Mouse (Mus musculus) heart, embryonic 12.5 days (tissue): ENCODE measurements around the gene Tada3. TPM values are rescaled to one million over a fixed set of nuclear protein-coding genes. Genes with fewer than 3 reads are reported as not detected.

ENCODE experiments used
- ATAC-seq: fragments of 200-750 bp; cut with Nextera tagmentation; 2 replicates; pipeline ENCODE4 v1.8.0; 2017; ENCODE audit warnings: moderate TSS enrichment, moderate library complexity; ENCODE audit not compliant: insufficient number of reproducible peaks, low FRiP score
- H3K27ac ChIP-seq: fragments of 300-500 bp; sonication (generic); 2 replicates; pipeline ENCODE4 v1.5.1; 2016; ENCODE audit warnings: mild to moderate bottlenecking, moderate library complexity; ENCODE audit not compliant: poor library complexity, severe bottlenecking
- H3K27me3 ChIP-seq: fragments of 300-500 bp; sonication (generic); replicated peaks from 2 replicates; pipeline ENCODE4 v1.6.1; 2016; ENCODE audit warnings: mild to moderate bottlenecking, moderate library complexity
- H3K36me3 ChIP-seq: fragments of 300-500 bp; sonication (generic); 2 replicates; pipeline ENCODE4 v1.6.1; 2016; ENCODE audit warnings: mild to moderate bottlenecking, moderate library complexity
- H3K4me1 ChIP-seq: fragments of 300-500 bp; sonication (generic); replicated peaks from 2 replicates; pipeline ENCODE4 v1.6.1; 2016; ENCODE audit warnings: mild to moderate bottlenecking
- H3K4me2 ChIP-seq: fragments of 300-500 bp; sonication (generic); 2 replicates; pipeline ENCODE4 v1.6.1; 2016; ENCODE audit warnings: mild to moderate bottlenecking, moderate library complexity
- H3K4me3 ChIP-seq: fragments of 300-500 bp; sonication (generic); 2 replicates; pipeline ENCODE4 v1.5.1; 2016; ENCODE audit warnings: mild to moderate bottlenecking
- H3K9ac ChIP-seq: fragments of 300-500 bp; sonication (generic); 2 replicates; pipeline ENCODE4 v1.6.1; 2016; ENCODE audit warnings: mild to moderate bottlenecking, moderate library complexity
- H3K9me3 ChIP-seq: fragments of 300-500 bp; sonication (generic); replicated peaks from 2 replicates; pipeline ENCODE4 v1.6.1; 2016; ENCODE audit warnings: mild to moderate bottlenecking, moderate library complexity
- WGBS: fragments of 180-500 bp; shearing (Covaris S2); methylation state at CpG from one replicate; pipeline ENCODE4 v1.1.7; 2016; 5-methylcytosine and 5-hydroxymethylcytosine counted together
- polyA plus RNA-seq: library from polyadenylated mRNA; unstranded; fragments of >200 nt; fragmentation: Nextera tagmentation; extraction: Ambion mirVana; gene quantifications from 2 replicates; pipeline ENCODE4 v1.2.1, GENCODE M21; 2016

The Tada3 gene
- polyA plus RNA-seq, 1 experiment from 2014 or later = 40.1 TPM

- Histone ChIP-seq H3K9ac (no peak overlapping the region), H3K4me2 (no peak overlapping the region), H3K9me3 (no peaks in the 10 kb centered on the region), H3K27ac (no peak overlapping the region), H3K36me3 (peaks cover 30% of the 10 kb centered on the region), H3K4me1 (no peaks in the 10 kb centered on the region), H3K4me3 (no peak overlapping the region), H3K27me3 (no peaks in the 10 kb centered on the region)
- ATAC-seq = no peak
- 62% methylated on average over 8 of the region's 8 CpGs for WGBS
Observed at GRCm38 (mm10) chr6:113364518-113365135, 13.1 kb downstream of the Tada3 start.

GRCm38 (mm10) chr6:113362241-113362640, 15.4 kb downstream of the Tada3 start:
- Histone ChIP-seq H3K9me3 (no peaks in the 10 kb centered on the region), H3K9ac (no peak overlapping the region), H3K36me3 (peaks cover 11% of the 10 kb centered on the region), H3K27ac (no peak overlapping the region), H3K4me3 (no peak overlapping the region), H3K4me1 (no peaks in the 10 kb centered on the region), H3K27me3 (no peaks in the 10 kb centered on the region), H3K4me2 (no peak overlapping the region)
- WGBS = 84% methylated on average over 1 of the region's 1 CpGs
- no peak for ATAC-seq

DNA sequence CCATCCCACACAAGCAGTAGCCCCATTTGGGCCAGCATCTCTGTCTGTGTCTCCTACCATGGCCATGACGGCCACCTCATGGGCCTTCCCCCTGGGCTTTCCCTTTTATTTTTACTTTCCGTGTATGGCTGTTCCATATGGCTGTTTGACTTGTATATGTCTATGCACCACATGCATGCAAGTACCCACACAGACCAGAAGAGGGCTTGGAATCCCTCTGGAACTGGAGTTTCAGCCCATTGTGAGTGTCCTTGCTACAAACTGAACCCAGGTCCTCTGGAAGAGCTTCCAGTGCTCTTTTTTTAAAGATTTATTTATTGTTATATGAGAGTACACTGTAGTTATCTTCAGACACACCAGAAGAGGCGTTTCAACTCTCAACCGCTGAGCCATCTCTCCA, 16.2 kb downstream of the Tada3 start:
- Histone ChIP-seq H3K36me3 (peaks cover 4% of the 10 kb centered on the region), H3K9ac (no peak overlapping the region), H3K4me1 (no peaks in the 10 kb centered on the region), H3K27me3 (no peaks in the 10 kb centered on the region), H3K4me2 (no peak overlapping the region), H3K4me3 (no peak overlapping the region), H3K9me3 (no peaks in the 10 kb centered on the region), H3K27ac (no peak overlapping the region)
- no peak for ATAC-seq
- 67% methylated on average over 4 of the region's 4 CpGs for WGBS

DNA sequence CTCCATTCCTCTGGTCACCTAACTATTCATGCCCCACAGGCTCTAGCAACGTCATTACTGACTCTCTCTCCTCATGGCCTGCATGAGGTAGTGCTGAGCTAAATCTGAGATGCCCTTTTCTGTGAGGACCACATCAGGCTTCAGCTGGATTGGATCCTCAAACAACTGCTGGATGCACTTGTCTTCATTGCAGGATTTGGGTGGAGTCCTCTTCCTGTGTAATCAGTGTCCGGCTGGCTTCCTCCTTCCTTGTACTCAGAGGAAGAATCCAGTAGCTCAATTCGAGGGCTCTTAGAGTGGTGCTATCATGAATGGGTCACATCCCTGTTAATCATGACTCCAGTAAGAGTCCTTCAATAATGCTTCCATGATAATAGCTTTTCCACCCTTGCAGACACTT, 24.0 kb downstream of the Tada3 start:
- H3K36me3 ChIP-seq = no peaks in the 10 kb centered on the region
- H3K27ac ChIP-seq = no peak overlapping the region
- WGBS = 50% methylated on average over 3 of the region's 3 CpGs
- 0 out of 2 replicates have a peak, but pooled peaks cover 3% of the 10 kb centered on the region for H3K4me1 ChIP-seq
- H3K27me3 ChIP-seq = 0 out of 2 replicates have a peak, but pooled peaks cover 3% of the 10 kb centered on the region
- H3K9me3 ChIP-seq = no peaks in the 10 kb centered on the region
- ATAC-seq = no peak
- no peak overlapping the region for H3K4me2 ChIP-seq
- no peak overlapping the region for H3K4me3 ChIP-seq
- no peak overlapping the region for H3K9ac ChIP-seq

- WGBS = 73% methylated on average over 3 of the region's 3 CpGs
- no peak for ATAC-seq
- H3K9me3 ChIP-seq = no peaks in the 10 kb centered on the region
- no peaks in the 10 kb centered on the region for H3K36me3 ChIP-seq
- 0 out of 2 replicates have a peak, but pooled peaks cover 3% of the 10 kb centered on the region for H3K4me1 ChIP-seq
- H3K27me3 ChIP-seq = 0 out of 2 replicates have a peak, but pooled peaks cover 3% of the 10 kb centered on the region
- H3K9ac ChIP-seq = no peak overlapping the region
- H3K4me3 ChIP-seq = no peak overlapping the region
- H3K4me2 ChIP-seq = no peak overlapping the region
- no peak overlapping the region for H3K27ac ChIP-seq
Observed at GRCm38 (mm10) chr6:113352820-113353219, 24.9 kb downstream of the Tada3 start.

DNA sequence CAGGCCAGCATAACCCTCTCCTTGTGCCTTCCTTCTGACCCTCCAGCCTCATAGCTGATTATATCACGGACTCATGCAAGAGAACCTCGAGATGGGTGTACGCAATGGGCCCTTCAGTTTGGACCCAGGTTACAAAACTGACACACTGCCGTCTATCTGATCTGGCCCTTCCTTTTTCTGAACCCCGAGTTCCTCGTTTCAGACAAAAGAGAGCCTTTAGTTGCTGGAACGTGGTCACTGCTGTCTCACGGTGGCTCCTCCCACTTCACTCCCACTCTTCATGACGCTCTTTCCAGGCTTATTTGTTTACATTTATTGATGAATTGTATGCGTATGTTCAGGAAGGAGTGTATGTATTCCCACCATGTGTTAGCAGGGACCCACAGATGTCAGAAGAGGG, 26.0 kb downstream of the Tada3 start:
- no peak overlapping the region for H3K4me2 ChIP-seq
- no peak for ATAC-seq
- WGBS = 66% methylated on average over 10 of the region's 10 CpGs

GRCm38 (mm10) chr6:113351161-113351560, 26.5 kb downstream of the Tada3 start:
- Histone ChIP-seq H3K36me3 (no peaks in the 10 kb centered on the region), H3K27me3 (0 out of 2 replicates have a peak, but pooled peaks cover 3% of the 10 kb centered on the region), H3K4me1 (0 out of 2 replicates have a peak, but pooled peaks cover 3% of the 10 kb centered on the region), H3K9ac (no peak overlapping the region), H3K4me2 (no peak overlapping the region), H3K9me3 (no peaks in the 10 kb centered on the region), H3K27ac (no peak overlapping the region), H3K4me3 (no peak overlapping the region)
- WGBS = 52% methylated on average over 1 of the region's 1 CpGs
- no peak for ATAC-seq

More for the DNA sequence above, 26.0 kb downstream of the Tada3 start:
- 0 out of 2 replicates have a peak, but pooled peaks cover 3% of the 10 kb centered on the region for H3K27me3 ChIP-seq
- no peak overlapping the region for H3K4me3 ChIP-seq
- H3K4me1 ChIP-seq = 0 out of 2 replicates have a peak, but pooled peaks cover 3% of the 10 kb centered on the region
- no peaks in the 10 kb centered on the region for H3K36me3 ChIP-seq
- H3K9ac ChIP-seq = no peak overlapping the region
- no peaks in the 10 kb centered on the region for H3K9me3 ChIP-seq
- no peak overlapping the region for H3K27ac ChIP-seq

- Histone ChIP-seq H3K9me3 (no peaks in the 10 kb centered on the region), H3K4me3 (no peak overlapping the region), H3K4me2 (no peak overlapping the region), H3K27me3 (0 out of 2 replicates have a peak, but pooled peaks cover 3% of the 10 kb centered on the region), H3K36me3 (no peaks in the 10 kb centered on the region), H3K27ac (no peak overlapping the region), H3K9ac (no peak overlapping the region), H3K4me1 (0 out of 2 replicates have a peak, but pooled peaks cover 3% of the 10 kb centered on the region)
- ATAC-seq = no peak
Observed at GRCm38 (mm10) chr6:113350538-113350937, 27.1 kb downstream of the Tada3 start.

GRCm38 (mm10) chr6:113346897-113347296, 30.8 kb downstream of the Tada3 start:
- no peaks in the 10 kb centered on the region for H3K36me3 ChIP-seq
- H3K27ac ChIP-seq = no peak overlapping the region
- H3K4me1 ChIP-seq = peaks cover 29% of the 10 kb centered on the region
- no peaks in the 10 kb centered on the region for H3K27me3 ChIP-seq
- no peak overlapping the region for H3K4me3 ChIP-seq
- H3K9ac ChIP-seq = no peak overlapping the region
- H3K9me3 ChIP-seq = no peaks in the 10 kb centered on the region
- ATAC-seq = no peak
- H3K4me2 ChIP-seq = no peak overlapping the region
- 76% methylated on average over 4 of the region's 4 CpGs for WGBS

DNA sequence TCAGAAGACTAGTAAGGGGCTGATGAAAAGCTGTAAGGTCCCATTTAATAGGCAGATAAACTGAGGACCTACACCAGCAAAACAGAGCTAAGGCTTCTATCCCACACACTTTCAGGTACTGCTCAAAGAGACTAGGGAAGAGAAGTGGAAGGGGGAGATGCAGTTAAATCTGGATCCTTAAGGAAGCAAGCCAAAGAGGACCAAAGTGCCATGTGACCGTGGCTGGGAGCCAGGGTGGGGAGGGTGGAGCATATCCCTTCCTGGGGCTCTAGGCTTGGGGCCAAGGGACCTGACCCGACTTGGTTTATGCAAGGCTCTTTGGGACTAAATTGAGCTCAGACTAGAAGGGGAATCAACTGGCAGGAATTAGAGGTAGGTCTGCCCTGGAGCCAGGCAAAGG, 33.4 kb downstream of the Tada3 start:
- H3K4me2 ChIP-seq = peak overlapping the region; percentile 72
- peaks cover 31% of the 10 kb centered on the region for H3K4me1 ChIP-seq
- H3K27ac ChIP-seq = no peak overlapping the region
- 45% methylated on average over 2 of the region's 2 CpGs for WGBS
- H3K9me3 ChIP-seq = no peaks in the 10 kb centered on the region
- peak overlapping the region; percentile 85; the same call in 1 of the 2 replicates for H3K9ac ChIP-seq
- no peaks in the 10 kb centered on the region for H3K27me3 ChIP-seq
- peaks cover 17% of the 10 kb centered on the region for H3K36me3 ChIP-seq
- peak overlapping the region; percentile 57; the same call in 1 of the 2 replicates for H3K4me3 ChIP-seq
- no peak for ATAC-seq

DNA sequence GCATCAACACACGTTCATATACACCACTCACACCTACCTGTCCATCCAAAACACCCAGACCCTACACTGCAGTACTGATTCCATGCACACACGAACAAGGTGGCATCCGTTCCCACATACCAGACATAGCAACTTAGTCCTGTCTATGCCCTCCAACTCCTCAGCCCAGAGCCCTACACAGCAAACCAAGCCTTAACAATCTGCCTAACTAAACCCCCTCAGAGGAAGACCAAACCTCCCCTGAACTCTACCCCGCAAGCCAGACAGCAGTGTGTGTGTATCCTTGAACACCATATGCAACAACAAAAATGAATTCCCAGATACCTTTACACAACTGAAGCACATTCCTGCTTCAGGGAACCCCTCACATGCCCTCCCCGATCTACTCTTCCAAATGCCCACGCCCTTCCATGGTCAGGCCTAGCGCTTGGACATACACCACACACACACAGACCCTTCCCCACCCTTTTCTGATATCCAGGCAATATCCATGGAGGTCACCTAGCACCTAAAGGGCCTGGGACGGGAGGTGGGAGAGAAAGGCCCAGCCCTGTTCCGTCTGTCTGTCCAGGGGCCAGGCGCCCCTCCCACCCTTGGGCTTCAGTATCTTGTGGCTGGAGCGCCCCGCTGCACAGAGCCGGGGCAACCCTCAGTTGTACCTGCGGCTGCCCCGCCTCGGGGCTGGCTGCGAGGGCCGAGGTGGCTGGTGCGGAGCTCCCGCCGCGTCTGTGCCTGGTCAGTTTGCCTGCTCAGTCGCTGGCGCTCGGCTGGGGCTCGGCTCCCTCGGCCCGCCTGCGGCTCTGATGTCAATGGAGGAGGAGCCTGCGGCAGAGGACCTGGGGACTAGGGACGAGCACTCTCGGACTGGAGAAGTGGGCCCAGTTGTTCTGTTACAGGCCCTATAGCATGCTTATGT, 34.2 kb downstream of the Tada3 start, which contains the start of gene Camk1:
Camk1 (minus strand) TSS at position 808 of the 916 bp plus-strand sequence.
- 12% methylated on average over 32 of the region's 32 CpGs for WGBS
- ATAC-seq = peak; percentile 83
- peaks cover 26% of the 10 kb centered on the region for H3K36me3 ChIP-seq
- peaks cover 31% of the 10 kb centered on the region for H3K4me1 ChIP-seq
- H3K4me2 ChIP-seq = peak within 1 kb of the TSS; percentile 72
- H3K4me3 ChIP-seq = peak within 1 kb of the TSS; percentile 57
- H3K9ac ChIP-seq = peak within 1 kb of the TSS; percentile 85
- no peaks in the 10 kb centered on the region for H3K9me3 ChIP-seq
- peak within 1 kb of the TSS; percentile 46; the same call in 1 of the 2 replicates for H3K27ac ChIP-seq
- no peaks in the 10 kb centered on the region for H3K27me3 ChIP-seq
